Mouse (Mus musculus): ENCODE data around the gene Zfp488.

- TF ChIP-seq CTCF (IDR thresholded peaks at IDR 0.05; ENCODE audit: low read depth) (no peak), EP300 (IDR thresholded peaks at IDR 0.05; ENCODE audit: low read depth) (no peak)
These were observed 23.8 kb upstream of the Zfp488 start for GRCm38 (mm10) chr14:34002358-34002757.

Measured in heart, postnatal 0 days (tissue).